Mouse (Mus musculus): Measurements from ENCODE around the gene Hnrnpll. TPM values are rescaled to one million over a fixed set of nuclear protein-coding genes. Genes with fewer than 3 reads are reported as not detected.
A peak's percentile ranks its signal among the peaks of the same experiment; 100 is the strongest.

The Hnrnpll gene
- total RNA-seq, 2 experiments from 2014 or later, result 22.9 TPM

DNA sequence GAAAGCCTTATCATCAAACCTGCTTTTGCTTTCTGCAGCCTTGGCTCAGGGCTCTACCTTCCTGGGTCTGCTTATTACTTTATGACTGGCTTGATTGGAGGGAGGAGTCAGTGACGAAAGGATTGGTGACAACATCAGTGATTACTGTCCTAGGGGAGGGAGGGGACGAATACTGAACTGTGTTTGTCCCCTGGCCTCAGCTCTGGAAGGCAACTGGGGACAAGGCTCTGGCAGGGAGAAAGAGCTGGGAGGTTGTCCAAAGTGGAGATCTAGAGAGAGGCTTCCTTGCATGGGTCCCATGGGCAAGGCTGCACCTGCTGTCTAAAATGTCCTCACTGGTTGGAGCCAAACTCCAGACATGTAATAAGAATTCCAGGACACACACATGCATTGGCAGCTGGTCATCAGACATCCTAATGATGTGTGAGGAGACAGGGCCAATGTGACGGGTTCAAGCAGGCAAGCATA lies 59.7 kb downstream of the Hnrnpll start:
- peak; percentile 46 to 65 for DNase-seq

DNA sequence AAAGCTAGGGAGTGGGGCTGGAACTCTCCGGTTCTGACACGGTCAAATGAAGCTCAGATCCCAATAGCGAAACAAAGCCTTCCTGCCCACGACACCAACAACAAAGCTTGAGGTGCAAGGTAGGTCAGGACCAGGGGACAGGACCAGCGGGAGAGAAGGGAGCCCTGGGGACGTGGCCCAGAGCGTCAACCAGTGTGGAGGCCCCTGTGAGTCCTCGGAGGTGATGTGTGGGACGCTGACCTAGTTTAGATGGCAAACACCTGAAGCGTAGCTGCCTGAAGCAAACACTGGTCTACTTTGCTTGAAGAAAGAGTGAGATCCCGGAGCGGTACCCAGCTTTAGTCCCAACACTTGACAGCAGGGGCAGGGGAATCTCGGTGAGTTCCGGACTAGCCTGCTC lies 62.5 kb downstream of the Hnrnpll start:
- DNase-seq, result no peak

GRCm38 (mm10) chr17:79998986-79999385 lies 63.1 kb downstream of the Hnrnpll start:
- DNase-seq, result peak in 1 of 2 experiments; percentile 40

GRCm38 (mm10) chr17:79995091-79995691 lies 66.9 kb downstream of the Hnrnpll start:
- DNase-seq, result peak in 1 of 2 experiments; percentile 51

GRCm38 (mm10) chr17:79992114-79992513 lies 70.0 kb downstream of the Hnrnpll start:
- no peak for DNase-seq

DNA sequence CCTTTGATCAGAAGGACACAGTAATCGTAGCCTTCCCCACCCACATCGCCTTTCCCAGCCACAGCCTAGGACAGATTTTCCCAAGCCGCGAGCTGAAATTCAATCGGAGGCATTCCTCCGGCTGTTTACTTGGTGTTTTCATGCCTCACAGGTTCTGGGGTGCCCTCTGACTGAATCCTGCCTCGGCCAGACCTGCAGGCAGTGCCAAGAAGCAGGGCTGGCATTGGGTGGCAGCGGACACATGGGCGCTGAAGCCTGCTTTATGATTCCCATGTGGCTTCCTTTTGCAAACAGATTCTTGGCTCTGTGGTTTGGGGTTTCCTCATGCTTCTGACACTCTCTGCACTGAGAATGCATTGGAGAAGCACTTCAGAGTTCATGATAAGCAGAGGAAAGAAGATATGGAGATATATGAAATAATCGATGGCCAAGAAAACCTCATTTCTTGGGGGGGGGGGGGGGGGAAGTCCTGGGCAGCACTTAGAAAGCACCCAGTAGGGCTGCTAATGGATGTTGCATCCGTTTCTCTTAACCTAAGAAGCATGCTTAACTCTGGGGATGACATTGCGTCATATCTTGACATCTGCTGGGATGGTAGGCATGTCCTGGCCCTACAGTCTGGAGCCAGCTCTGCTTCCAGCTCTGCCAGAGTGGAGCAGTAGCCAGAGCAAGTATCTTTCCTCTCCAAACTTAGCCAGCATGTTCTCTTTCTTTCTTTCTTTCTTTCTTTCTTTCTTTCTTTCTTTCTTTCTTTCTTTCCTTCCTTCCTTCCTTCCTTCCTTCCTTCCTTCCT lies 70.8 kb downstream of the Hnrnpll start:
- DNase-seq, result no peak

GRCm38 (mm10) chr17:79990161-79990560 lies 72.0 kb downstream of the Hnrnpll start:
- no peak for DNase-seq

- DNase-seq, result no peak
Measured at GRCm38 (mm10) chr17:79984450-79984849, 77.7 kb downstream of the Hnrnpll start.

DNA sequence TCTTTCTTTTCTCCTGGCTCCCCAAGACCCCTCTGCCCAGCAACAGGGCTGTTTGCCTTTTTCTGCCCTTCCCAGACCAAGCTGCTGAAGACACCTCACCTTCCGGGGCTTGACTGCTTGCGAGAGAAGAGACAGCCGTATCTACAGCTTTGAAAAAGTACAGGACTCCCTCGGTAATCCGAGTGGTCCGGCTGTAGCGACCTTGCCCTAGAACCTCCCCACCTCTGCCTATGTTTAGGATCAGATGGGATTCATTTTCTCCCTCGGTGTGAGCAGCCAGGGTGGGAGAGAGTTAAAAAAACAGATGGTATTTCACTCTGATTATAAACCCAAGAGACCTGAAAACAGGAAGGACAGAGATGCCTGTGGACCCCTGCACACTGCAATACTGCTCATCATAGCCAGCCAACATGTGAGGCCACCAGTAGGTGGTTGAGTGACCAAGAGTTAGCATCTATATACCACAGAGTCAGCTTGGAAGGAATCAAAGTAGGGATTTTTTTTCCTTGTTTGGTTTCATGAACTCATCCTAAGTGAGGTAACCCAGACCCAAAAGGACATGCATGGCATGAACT lies 79.1 kb downstream of the Hnrnpll start:
- DNase-seq, result no peak

DNA sequence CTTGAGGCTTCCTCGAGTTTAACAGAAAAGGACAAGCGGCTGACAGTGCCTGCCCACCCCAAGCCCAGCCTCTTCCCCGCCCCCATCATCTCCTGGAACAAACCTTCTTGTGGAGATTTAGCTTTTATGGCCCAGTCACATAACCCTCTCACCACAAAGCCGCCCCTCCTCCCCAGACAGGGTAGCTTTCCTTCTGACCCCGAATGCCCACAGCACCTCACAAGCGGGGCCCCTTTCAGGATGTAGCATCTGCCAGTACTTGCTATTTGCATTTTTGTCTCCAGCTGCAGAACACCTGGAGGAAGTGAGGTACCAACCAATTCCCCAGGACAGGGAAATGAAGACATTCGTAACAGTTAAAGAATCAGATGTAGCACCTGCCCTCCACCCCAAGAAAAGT lies 79.6 kb downstream of the Hnrnpll start:
- DNase-seq, result no peak

DNA sequence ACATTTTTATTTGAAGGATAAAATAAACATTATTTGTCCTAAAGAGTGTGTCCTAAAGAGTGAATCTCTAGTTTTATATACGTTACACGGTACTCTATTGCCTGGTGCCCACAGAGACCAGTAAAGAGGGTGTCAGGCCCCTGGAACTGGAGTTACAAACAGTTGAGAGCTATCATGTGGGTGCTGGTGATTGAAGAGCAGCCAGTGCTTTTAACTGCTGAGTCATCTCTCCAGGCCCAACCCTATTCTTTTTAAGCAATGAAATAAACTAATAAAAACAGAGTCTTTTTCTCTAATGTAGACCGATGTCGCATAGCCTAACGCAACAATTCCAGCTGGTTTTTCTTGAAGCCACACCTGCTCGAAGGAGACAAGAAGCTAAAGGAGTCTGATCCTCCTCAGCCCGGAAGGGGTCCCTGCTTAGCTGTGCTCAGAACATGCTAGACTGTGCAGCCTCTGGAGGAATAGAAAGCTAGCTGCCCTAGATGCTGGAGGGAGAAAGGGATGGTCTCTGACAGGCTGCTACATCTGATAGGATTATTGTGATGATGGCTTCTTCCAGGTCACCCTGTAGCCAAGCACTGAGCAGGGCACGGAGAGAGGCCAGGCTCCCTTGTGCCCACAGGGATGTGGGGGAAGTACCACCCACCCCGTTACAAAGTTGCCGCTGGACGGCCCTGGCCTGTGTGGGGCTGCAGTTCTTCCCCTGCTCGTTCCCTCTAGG lies 80.2 kb downstream of the Hnrnpll start:
- DNase-seq, result no peak

DNA sequence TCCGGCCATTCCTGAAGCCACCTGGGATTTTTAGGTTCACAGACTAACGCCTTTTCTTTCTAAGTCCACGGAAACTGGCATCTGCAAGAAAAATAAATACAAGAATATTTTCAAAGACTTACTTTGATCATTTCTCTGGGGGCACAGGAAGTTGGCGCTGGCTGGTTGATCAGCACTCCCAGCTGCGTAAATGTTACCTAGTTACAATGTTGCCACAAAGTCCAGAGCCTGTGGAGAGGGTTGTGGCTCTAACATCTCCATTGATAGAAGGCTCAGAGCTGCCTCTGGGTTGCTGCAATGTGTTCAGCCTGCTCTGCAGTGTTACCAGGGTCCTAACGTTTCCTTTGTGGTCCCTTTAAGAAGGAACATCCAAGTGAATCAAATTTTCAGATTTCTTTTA lies 80.8 kb downstream of the Hnrnpll start:
- DNase-seq, result no peak

GRCm38 (mm10) chr17:79980421-79981120 lies 81.6 kb downstream of the Hnrnpll start:
- no peak for DNase-seq

Other genes with a start within 250 kb of the Hnrnpll start
- 10 to 100 TPM; 33.2 to 36.7 TPM for gene Atl2, start 166.2 kb downstream of the Hnrnpll start, total RNA-seq (2021)
- gene Galm, start 65.1 kb upstream of the Hnrnpll start, total RNA-seq (2021), result 10 to 100 TPM; 20.0 to 20.8 TPM
- gene Srsf7, start 145.0 kb upstream of the Hnrnpll start, total RNA-seq (2021), result 10 to 100 TPM; 43.0 to 47.0 TPM
- under 1 TPM in 1 of 2 experiments, not detected in 1; 0.10 TPM for gene Ttc39d, start 145.1 kb upstream of the Hnrnpll start, total RNA-seq (2021)
- 1 to 10 TPM; 4.2 to 4.8 TPM for gene Gemin6, start 162.1 kb upstream of the Hnrnpll start, total RNA-seq (2021)
- 10 to 100 TPM; 11.7 to 14.0 TPM for gene Morn2, start 227.9 kb upstream of the Hnrnpll start, total RNA-seq (2021)
- gene Dhx57, start 228.1 kb upstream of the Hnrnpll start, total RNA-seq (2021), result 1 to 10 TPM; 5.0 to 5.9 TPM
- under 1 TPM in 1 of 2 experiments, not detected in 1; 0.44 TPM for gene Arhgef33, start 245.1 kb upstream of the Hnrnpll start, total RNA-seq (2021)